Mouse (Mus musculus): Measurements from ENCODE around the gene Dnah7c.

DNA sequence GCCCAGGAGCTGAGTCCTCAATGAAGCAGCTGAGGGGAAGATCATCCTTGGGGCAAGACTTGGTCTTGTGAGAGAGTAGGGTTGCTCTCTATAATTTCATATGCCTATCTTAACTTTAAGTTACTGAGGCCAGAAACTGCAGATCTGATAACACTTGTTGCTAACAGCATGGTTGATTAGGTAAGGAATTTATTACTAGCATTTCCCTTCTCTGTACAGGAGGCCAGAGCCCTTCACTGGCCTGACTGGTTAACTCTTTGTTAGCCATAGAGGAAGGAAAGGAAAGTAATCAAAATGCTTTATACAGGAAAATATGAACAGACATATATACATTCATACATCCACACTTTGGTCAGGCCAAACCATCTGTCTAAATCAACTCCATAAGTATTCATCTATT is 95.6 kb downstream of the Dnah7c start:
- no peak for TF ChIP-seq CTCF (IDR thresholded peaks at IDR 0.05; ENCODE audit: low read depth, low read length)
- no peak for TF ChIP-seq POLR2A (IDR thresholded peaks at IDR 0.05; ENCODE audit: insufficient read depth, low read length)
- TF ChIP-seq EP300 (IDR thresholded peaks at IDR 0.05; ENCODE audit: insufficient read depth, low read depth, low read length) = no peak

All from ES-Bruce4 (cell line).